Mouse (Mus musculus) liver, embryonic 14.5 days (tissue): ENCODE results near the gene Gm45233.
A peak's percentile ranks its signal among the peaks of the same experiment; 100 is the strongest.

Experiments used
- CTCF ChIP-seq: IDR thresholded peaks from 2 replicates; pipeline ENCODE4 v1.5.1; 2016; ENCODE audit warnings: antibody characterized with exemption, low read depth, control low read depth
- EP300 ChIP-seq: IDR thresholded peaks from 2 replicates; pipeline ENCODE4 v1.6.1; 2016; ENCODE audit warnings: antibody characterized with exemption, low read depth

GRCm38 (mm10) chr7:43417298-43417697 is 26.6 kb upstream of the Gm45233 start:
- peak; percentile 51 for TF ChIP-seq CTCF
- TF ChIP-seq EP300, result no peak
